Mouse (Mus musculus) ovary, adult 10 weeks (tissue): ENCODE measurements around the gene Gm17027. TPM values are rescaled to one million over a fixed set of nuclear protein-coding genes. Genes with fewer than 3 reads are reported as not detected.

Experiments used
- polyA plus RNA-seq: library from polyadenylated mRNA; stranded (reverse); fragments of 350-450 nt; fragmentation: Illumina TruSeq; extraction: RNeasy Lipid Tissue Mini Kit (QIAGEN cat#74804); gene quantifications from one replicate; pipeline ENCODE4 v1.2.3, GENCODE M21; 2014

Gm17027 gene
- not detected for polyA plus RNA-seq

GRCm38 (mm10) chr14:42162522-42162921 is at the start of gene Gm17027:
TSS of gene Gm17027 (minus strand) at chr14:42162622.

DNA sequence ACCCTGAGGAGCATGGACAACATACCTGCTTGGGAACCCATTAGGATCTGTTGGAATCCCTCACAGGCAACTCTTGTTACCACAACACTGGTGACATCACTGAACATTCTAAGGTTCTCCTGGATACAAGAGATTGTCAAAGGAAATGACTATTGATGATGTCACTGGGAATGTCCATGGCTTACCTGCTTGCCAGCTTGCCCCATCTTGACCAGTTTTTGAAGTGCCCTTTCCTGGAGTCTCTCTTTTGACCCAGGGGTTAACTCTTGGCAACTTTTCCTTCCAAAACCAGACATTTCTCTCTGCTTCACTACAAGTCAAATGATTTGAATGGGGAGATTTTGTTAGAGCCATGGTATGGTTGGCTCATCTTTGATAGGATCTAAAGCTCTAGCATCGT is 28.3 kb upstream of the Gm17027 start, which contains the start of gene Gm3573:
Gene Gm3573, minus strand, starts transcription at position 101 of the 400 bp plus-strand sequence.

DNA sequence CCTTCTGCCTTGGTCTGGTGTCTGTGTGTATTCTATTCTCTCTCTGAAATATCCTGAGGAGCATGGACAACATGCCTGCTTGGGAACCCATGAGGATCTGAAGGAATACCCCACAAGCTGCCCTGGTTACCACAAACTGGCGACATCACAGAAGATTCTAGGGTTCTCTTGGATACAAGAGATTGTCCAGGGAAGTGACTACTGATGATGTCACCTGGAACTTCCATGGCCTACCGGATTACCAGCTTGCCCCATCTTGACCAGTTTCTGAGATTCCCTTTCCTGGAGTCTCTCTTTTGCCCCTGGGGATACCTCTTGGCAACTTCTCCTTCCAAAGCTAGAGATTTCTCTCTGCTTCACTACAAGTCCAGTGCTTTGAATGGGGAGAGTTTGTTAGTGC is 45.2 kb downstream of the Gm17027 start, which contains the start of gene Gm7951:
Gene Gm7951, minus strand, starts transcription at position 101 of the 400 bp plus-strand sequence.

Other genes starting within 250 kb of the Gm17027 start
- gene 1700049E17Rik1, start 237.7 kb downstream of the Gm17027 start, polyA plus RNA-seq = not detected
- gene 1700024B05Rik, start 218.6 kb downstream of the Gm17027 start, polyA plus RNA-seq = 0.31 TPM
- gene Gm6401, start 194.7 kb downstream of the Gm17027 start, polyA plus RNA-seq = not detected
- not detected for gene Gm3543, start 179.3 kb downstream of the Gm17027 start, polyA plus RNA-seq
- gene Gm7951, start 45.3 kb downstream of the Gm17027 start, polyA plus RNA-seq = not detected
- not detected for gene Gm3573, start 28.2 kb upstream of the Gm17027 start, polyA plus RNA-seq
- not detected for gene Gm17026, start 97.4 kb upstream of the Gm17027 start, polyA plus RNA-seq
- gene Gm9611, start 134.7 kb upstream of the Gm17027 start, polyA plus RNA-seq = not detected
- 1.3 TPM for gene Gm7995, start 147.6 kb upstream of the Gm17027 start, polyA plus RNA-seq